Mouse (Mus musculus): Measurements from ENCODE around the gene Gm49355. TPM values are rescaled to one million over a fixed set of nuclear protein-coding genes. Genes with fewer than 3 reads are reported as not detected.

Gene Gm49355
- polyA plus RNA-seq, 1 experiment, result 0.52 TPM

DNA sequence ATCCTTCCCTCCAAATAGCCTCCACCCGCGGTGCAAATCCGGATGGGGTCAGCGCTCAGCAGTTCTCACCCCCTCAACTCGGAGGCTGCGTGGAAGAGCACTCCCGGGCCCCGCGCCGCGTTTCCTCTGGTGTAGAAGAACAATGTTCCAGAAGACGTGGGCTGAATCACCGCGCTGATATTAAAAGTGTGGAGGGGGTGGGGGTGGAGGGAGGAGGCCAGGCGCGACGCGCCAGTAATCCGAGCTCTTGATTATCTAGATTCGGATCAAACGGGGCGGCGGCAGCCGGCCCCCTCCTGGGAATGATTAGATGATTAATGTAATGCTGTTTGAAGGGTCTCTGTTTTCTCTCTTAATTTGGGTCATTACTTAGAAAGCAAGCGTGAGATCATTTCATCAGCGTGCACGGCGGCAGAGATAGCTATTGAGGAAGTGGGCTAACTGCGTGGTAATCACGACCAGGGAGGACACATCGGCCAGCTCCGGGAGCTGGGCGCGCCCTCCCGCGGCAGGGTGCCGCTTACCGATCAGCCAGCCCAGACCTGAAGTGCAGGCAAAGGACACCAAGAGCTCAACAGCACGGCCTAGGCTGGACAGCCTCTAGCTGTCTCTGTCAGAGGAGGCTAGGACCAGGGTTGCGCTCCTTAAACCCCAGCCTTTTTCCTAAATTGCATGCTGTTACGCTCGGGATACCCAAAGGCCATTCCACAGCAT is 57.5 kb downstream of the Gm49355 start:
- Histone ChIP-seq H3K9ac (ENCODE audit: low read depth, poor library complexity, severe bottlenecking) (no peak overlapping the region), H3K9me3 (replicated peaks; ENCODE audit: control insufficient read depth, insufficient read depth, low read length, poor library complexity, severe bottlenecking) (no peaks in the 10 kb centered on the region), H3K27ac (ENCODE audit: insufficient read depth, low read length) (no peak overlapping the region), H3K4me3 (ENCODE audit: low read depth, low read length) (peak overlapping the region; percentile 27; the same call in 1 of the 2 replicates), H3K27me3 (ENCODE audit: control insufficient read depth, insufficient read depth, low read length, poor library complexity, severe bottlenecking) (peaks cover 47% of the 10 kb centered on the region), H3K4me1 (ENCODE audit: control insufficient read depth, insufficient read depth, low read length) (peaks cover 4% of the 10 kb centered on the region), H3K36me3 (ENCODE audit: control insufficient read depth, insufficient read depth, low read length, poor library complexity, severe bottlenecking) (no peaks in the 10 kb centered on the region)
- no peak for TF ChIP-seq CTCF (IDR thresholded peaks at IDR 0.05; ENCODE audit: low read depth, low read length)
- TF ChIP-seq POLR2A (IDR thresholded peaks at IDR 0.05; ENCODE audit: insufficient read depth, low read length), result no peak
- TF ChIP-seq EP300 (IDR thresholded peaks at IDR 0.05; ENCODE audit: insufficient read depth, low read depth, low read length), result no peak

DNA sequence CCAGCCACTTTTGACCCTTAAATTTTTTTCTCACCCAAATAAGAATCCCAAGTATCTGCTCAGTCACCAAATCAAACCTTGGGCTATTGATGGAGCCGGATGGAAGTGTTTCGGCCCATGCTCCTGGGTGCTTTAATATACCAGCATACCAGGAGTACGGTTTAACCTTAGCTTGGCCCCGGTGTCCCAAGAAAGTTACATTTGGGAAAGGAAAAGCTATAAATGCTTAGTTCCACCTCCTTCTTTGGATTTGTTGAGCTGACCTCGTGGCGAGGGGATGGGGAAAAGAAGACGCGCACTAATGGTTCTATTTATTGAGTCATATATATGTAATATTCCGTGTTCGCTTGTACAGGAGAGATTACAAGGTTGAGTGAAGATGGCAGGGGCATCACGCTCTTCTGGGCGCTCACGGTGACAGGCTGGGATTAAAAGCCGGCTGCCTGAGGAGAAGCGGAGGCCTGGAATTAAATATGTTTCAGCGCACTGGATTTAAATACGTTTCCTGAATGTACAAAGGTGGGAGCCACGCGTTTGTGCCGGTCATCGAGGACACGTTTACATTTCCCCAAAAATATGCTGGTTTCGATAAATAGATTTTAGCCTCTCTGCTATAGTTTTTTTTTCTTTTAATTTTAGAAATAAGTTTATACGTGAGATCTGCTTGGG is 58.1 kb downstream of the Gm49355 start:
- Histone ChIP-seq H3K9me3 (replicated peaks; ENCODE audit: control insufficient read depth, insufficient read depth, low read length, poor library complexity, severe bottlenecking) (no peaks in the 10 kb centered on the region), H3K4me1 (ENCODE audit: control insufficient read depth, insufficient read depth, low read length) (peaks cover 4% of the 10 kb centered on the region), H3K4me3 (ENCODE audit: low read depth, low read length) (no peak overlapping the region), H3K27ac (ENCODE audit: insufficient read depth, low read length) (no peak overlapping the region), H3K9ac (ENCODE audit: low read depth, poor library complexity, severe bottlenecking) (no peak overlapping the region), H3K36me3 (ENCODE audit: control insufficient read depth, insufficient read depth, low read length, poor library complexity, severe bottlenecking) (no peaks in the 10 kb centered on the region), H3K27me3 (ENCODE audit: control insufficient read depth, insufficient read depth, low read length, poor library complexity, severe bottlenecking) (peaks cover 54% of the 10 kb centered on the region)
- TF ChIP-seq EP300 (IDR thresholded peaks at IDR 0.05; ENCODE audit: insufficient read depth, low read depth, low read length) (no peak), POLR2A (IDR thresholded peaks at IDR 0.05; ENCODE audit: insufficient read depth, low read length) (no peak), CTCF (IDR thresholded peaks at IDR 0.05; ENCODE audit: low read depth, low read length) (no peak)

DNA sequence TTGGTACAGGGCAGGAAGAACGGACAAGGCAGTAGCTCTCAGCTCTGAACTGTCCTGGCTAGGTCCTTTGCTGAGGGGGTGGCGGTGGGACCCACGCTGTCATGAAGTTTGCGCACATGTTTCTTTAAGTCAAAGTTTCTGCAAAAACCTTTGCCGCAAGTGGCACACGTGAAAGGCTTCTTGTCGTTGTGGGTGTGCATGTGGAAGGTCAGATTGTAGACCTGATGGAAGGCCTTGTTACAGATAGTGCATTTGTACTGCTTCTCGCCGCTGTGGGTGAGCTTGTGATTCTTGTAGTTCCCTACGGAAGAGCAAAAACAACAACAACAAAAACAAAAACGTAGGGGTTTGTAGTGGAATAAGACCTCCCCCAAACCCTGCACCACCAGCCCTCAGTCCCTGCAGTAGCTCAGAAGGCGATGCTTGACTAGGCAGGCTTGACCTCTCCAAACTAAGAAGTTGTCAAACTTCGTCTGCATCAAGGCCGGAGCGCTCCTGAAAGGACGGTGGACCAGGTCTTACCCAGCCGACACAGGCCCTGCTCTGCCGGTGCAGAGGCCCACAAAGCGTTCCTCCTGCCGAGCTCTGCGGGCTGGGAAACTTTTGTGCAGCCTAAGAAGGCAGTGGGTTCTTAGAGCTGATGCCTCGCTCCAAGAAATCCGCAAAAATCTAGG is 58.8 kb downstream of the Gm49355 start:
- Histone ChIP-seq H3K9me3 (replicated peaks; ENCODE audit: control insufficient read depth, insufficient read depth, low read length, poor library complexity, severe bottlenecking) (no peaks in the 10 kb centered on the region), H3K27ac (ENCODE audit: insufficient read depth, low read length) (no peak overlapping the region), H3K4me3 (ENCODE audit: low read depth, low read length) (no peak overlapping the region), H3K27me3 (ENCODE audit: control insufficient read depth, insufficient read depth, low read length, poor library complexity, severe bottlenecking) (peaks cover 57% of the 10 kb centered on the region), H3K9ac (ENCODE audit: low read depth, poor library complexity, severe bottlenecking) (no peak overlapping the region), H3K4me1 (ENCODE audit: control insufficient read depth, insufficient read depth, low read length) (peaks cover 4% of the 10 kb centered on the region), H3K36me3 (ENCODE audit: control insufficient read depth, insufficient read depth, low read length, poor library complexity, severe bottlenecking) (no peaks in the 10 kb centered on the region)
- no peak for TF ChIP-seq POLR2A (IDR thresholded peaks at IDR 0.05; ENCODE audit: insufficient read depth, low read length)
- TF ChIP-seq CTCF (IDR thresholded peaks at IDR 0.05; ENCODE audit: low read depth, low read length), result no peak

DNA sequence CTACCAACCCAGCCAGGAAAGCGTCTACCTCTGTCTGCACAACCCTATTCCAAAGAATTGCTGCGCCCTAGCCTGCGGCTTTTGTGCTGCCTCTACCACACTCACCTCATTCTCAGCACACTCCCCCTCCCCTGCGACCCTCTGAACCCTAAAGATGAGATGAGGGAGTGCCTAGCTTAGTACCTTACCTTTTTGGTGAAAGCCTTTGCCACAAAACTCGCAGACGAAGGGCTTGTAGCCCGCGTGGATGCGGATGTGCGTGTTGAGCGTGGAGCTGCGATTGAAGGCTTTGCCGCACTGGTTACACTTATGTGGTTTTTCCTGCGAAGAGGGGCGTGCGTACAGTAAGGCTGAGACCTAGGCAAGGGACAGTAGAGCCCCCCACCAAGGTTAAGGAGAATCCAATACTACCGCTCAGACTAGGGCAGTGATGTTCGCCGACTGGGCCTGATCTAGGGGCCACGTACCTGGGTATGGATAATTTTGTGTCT is 59.7 kb downstream of the Gm49355 start:
- Histone ChIP-seq H3K36me3 (ENCODE audit: control insufficient read depth, insufficient read depth, low read length, poor library complexity, severe bottlenecking) (no peaks in the 10 kb centered on the region), H3K27ac (ENCODE audit: insufficient read depth, low read length) (no peak overlapping the region), H3K9ac (ENCODE audit: low read depth, poor library complexity, severe bottlenecking) (no peak overlapping the region), H3K4me3 (ENCODE audit: low read depth, low read length) (peak overlapping the region; percentile 18; the same call in 1 of the 2 replicates), H3K27me3 (ENCODE audit: control insufficient read depth, insufficient read depth, low read length, poor library complexity, severe bottlenecking) (peaks cover 59% of the 10 kb centered on the region), H3K9me3 (replicated peaks; ENCODE audit: control insufficient read depth, insufficient read depth, low read length, poor library complexity, severe bottlenecking) (no peaks in the 10 kb centered on the region), H3K4me1 (ENCODE audit: control insufficient read depth, insufficient read depth, low read length) (peaks cover 4% of the 10 kb centered on the region)
- TF ChIP-seq POLR2A (IDR thresholded peaks at IDR 0.05; ENCODE audit: insufficient read depth, low read length) (no peak), CTCF (IDR thresholded peaks at IDR 0.05; ENCODE audit: low read depth, low read length) (no peak), EP300 (IDR thresholded peaks at IDR 0.05; ENCODE audit: insufficient read depth, low read depth, low read length) (no peak)

DNA sequence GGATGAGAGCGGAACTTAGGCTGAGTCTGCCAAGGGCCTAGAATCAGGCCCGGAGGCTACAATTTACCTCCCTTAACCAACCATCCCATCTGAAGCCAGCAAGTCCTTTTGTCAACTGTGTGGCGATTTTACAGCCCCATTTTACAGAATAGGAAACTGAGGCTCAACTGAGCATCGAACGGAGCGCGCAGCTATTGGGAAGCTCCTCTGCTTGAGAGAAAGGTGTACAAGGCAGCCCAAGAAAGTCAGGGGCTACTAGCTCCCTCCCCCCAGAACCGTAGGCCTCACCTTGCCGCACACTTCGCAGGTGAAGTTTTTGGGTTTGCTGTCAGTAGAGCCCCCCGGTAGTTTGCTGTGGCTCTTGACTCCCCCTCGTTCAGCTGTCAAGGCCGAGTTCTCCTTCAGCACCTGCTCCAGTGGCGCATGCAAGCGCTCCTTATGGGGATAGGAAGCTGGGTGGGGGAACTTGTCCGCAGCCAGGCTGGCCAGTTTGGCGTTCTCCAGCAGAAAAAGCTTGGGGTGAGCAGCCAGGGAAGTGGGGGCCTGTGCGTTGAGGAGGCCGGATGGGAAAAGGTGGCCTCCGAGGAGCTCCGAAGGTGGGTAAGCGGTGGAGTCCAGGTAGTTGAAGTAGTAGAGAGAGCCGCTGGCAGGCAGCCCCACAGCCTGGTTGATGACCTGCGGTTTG is 60.4 kb downstream of the Gm49355 start:
- Histone ChIP-seq H3K9me3 (replicated peaks; ENCODE audit: control insufficient read depth, insufficient read depth, low read length, poor library complexity, severe bottlenecking) (no peaks in the 10 kb centered on the region), H3K27me3 (ENCODE audit: control insufficient read depth, insufficient read depth, low read length, poor library complexity, severe bottlenecking) (peaks cover 59% of the 10 kb centered on the region), H3K4me1 (ENCODE audit: control insufficient read depth, insufficient read depth, low read length) (peaks cover 2% of the 10 kb centered on the region), H3K9ac (ENCODE audit: low read depth, poor library complexity, severe bottlenecking) (no peak overlapping the region), H3K27ac (ENCODE audit: insufficient read depth, low read length) (no peak overlapping the region), H3K36me3 (ENCODE audit: control insufficient read depth, insufficient read depth, low read length, poor library complexity, severe bottlenecking) (no peaks in the 10 kb centered on the region), H3K4me3 (ENCODE audit: low read depth, low read length) (peak overlapping the region; percentile 37)
- TF ChIP-seq CTCF (IDR thresholded peaks at IDR 0.05; ENCODE audit: low read depth, low read length), result no peak
